Mouse (Mus musculus) ovary, adult 18-20 months (tissue): ENCODE results near the gene Pcbp4.

Source experiments
- DNase-seq: peaks from one replicate; pipeline ENCODE4 v3.0.0; 2022; ENCODE audit warnings: low spot score, mixed read lengths

The Pcbp4 gene

DNA sequence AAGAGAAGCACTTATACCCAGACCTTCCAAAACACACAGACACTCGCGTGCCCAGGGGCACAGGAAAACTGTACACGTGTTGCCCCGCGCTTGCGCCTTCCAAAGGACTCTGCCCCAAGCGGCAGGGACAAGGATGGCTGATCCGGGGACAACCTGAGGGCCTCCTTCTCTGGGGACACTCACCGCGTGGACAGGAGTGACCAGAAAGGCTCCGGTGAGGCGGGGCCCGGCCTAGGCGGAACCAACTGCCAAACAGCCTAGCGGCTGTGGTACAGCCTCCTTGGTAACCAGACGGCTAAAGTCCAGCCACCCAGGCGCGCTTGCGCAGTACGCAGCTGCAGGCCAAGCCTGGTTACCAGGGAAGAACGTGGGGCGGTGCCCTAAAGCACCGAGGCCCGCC lies 5.7 kb upstream of the Pcbp4 start, which contains the start of the genes Abhd14b and Abhd14a:
TSS of gene Abhd14b (plus strand) at position 112 of the 400 bp plus-strand sequence.
TSS of gene Abhd14a (minus strand) at position 331 of the 400 bp plus-strand sequence.
- peak; percentile 92 for DNase-seq

GRCm38 (mm10) chr9:106447951-106448350 lies 5.1 kb upstream of the Pcbp4 start:
- no peak for DNase-seq

DNA sequence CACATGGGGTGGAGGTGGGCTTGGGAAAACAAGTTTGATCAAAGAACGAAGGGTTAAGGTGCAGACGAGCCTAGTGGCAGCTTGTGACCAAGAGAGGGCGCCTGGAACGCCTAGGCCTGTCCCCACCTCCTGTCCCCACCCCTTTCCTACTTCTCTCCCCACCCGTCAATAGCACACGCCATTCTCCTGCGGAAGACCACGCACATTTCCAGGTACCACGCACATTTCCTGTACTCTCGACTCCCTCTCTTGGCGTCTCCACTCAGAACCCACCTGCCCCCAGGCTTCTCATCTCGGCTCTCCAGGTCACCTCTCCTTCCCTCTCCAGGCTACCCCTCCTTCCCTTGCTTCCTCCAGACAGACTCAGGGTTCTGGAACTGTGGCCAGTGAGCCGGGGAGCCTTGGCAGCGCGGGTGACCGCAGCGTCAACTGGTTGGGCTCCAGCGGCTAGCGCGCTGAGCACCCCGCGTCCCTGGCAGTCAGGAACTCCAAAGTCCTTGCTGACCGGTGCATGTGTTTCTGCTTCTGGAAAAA lies 4.5 kb upstream of the Pcbp4 start:
- peak; percentile 67 for DNase-seq

GRCm38 (mm10) chr9:106449947-106450346 lies 3.1 kb upstream of the Pcbp4 start:
- no peak for DNase-seq

DNA sequence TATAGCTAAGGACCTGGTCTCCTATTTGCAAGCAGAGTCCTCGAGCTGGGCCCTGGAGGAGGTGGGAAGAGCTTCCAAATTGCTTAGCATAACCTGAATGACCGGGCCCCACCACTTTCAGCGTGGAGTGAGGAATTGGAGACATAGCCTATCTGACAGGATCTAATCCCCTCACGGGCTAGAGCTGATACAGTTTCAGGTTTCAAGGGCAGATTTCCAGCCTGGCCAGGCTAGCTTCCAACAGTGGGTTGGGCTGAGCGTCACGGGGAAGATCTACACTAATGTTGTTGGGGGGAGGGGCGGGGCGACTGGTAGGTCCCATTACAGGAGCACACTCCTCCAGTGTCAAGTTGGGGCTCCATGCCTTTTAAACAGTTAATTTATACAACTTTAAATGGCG lies 2.4 kb upstream of the Pcbp4 start:
- peak; percentile 60 for DNase-seq

- DNase-seq, result no peak
Measured at GRCm38 (mm10) chr9:106451298-106451697, 1.8 kb upstream of the Pcbp4 start.

DNA sequence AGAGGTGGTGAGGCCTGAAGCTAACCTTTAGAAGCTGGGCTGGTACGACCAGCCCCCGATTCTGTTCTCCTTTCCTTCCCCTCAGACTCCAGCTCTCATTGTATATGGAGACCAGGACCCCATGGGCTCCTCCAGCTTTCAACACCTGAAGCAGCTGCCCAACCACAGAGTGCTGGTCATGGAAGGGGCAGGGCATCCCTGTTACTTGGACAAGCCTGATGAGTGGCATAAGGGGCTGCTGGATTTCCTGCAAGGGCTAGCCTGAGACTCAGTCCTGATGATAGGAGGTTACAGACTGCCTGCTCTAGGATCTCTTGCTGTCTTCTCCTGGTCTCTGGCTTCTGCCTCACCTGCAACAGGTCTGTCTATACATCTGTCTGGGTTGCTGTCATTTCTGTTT lies 1.2 kb upstream of the Pcbp4 start:
- no peak for DNase-seq

DNA sequence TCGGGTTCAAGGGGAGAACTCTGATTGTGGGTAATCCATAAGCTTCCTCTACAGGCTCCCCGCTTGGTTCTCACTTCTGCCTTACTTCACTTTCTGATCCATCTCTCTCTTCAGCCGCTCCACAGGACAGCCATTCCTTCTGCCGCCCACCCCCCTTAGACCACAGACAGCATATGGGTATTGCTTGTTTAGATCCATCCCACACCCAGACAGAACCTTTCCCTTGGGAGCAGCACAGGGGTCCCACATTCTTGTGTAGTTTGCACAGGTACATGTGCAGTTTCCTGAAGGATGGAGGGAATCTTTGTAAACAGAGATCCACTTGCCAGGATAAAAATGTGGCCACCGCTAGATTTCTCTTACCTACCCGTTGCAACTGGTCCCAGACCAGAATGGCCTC lies 740 bp upstream of the Pcbp4 start:
- DNase-seq, result no peak

DNA sequence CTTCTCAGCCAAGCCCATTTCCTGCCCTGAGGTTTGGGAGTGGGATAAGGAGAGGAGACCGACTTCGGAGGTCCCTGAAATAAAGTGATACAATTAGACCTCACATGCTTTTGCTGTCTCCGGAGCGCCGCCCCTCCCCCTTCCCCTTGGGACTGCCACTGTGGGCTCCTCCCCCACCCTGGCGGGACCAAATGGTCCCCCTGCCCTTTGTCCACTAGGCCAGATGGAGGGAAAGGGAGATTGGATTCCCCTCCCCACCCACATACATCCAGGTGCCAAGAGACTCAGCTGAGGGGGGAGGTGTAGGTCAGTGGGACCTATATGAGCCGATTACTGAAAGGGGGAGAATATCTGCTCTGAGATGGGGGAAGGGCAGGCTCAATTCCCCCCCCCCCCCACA lies 270 bp upstream of the Pcbp4 start:
- no peak for DNase-seq

DNA sequence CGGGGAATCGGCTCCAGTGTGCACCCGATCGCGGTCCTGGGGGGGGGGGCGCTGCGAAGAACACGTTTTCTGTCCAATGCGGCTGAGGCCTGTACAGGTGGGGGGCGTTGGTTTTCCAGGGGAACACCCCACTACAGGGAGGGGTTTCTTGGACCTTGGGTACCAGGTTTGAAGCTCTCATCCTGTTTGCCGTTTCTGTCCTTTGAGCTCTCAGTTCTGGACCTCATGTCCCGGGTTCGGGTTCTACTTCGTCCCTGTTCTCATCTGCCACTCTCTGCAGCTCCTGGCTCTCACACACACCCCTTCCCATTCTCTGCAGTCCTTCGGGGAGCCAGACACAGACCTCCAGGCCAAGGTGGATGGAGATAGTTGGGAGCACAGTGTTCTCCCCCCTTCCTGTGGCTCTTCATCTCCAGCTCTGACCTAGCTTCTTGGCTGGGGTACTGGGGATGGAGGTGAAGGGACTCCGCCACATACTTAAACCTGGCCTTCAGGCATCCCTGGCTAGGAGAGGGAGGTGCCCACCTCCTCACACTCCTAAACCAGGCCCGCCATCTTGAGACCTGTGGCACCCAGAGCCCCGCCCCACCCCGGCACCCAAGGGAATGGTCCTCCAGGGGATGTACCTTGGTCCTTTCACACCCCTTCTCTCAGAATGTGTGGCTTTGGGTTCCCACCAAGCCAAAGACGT lies 1.1 kb downstream of the Pcbp4 start:
- no peak for DNase-seq

- DNase-seq, result no peak
Measured at GRCm38 (mm10) chr9:106454888-106455681, 2.0 kb downstream of the Pcbp4 start.

DNA sequence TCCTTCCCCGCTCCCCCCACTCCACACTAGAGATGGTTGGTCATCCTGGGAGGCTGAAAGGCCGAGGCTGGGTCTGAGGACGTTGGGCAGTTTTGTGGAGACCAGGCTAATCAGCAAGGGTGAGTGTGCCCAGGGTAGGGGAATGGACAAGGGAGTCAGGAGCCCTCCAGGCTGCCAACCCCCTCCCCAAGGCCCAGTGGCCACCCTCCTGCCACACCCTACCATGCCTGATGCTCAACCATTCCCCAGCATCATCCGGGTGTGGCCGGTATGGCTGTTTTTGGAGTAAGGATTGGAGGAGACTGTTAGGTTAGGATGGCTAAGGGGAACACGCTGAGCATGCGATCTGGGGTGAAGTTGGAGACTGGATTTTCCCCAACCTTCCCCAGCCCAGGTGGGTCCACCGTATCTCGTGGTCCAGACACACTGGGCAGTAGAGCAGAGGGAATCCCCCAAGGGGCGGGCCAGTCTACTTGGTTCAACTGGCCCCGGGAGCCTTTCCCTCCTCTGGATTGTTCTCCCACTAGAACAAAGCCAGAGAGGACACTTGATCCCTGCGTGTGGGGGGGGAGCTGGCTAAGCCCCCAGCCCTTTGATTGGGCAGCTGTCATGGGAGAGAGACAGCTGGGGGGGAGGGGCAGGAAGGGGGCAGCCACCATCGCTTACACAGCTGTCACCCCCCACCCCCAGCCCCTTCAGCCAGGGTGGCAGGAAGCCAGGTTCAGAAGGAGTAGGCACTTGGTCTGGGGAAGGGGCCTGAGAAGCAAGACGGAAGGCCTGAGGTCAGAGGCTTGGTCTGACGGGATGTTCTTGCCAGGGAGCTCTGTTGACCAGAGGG lies 3.5 kb downstream of the Pcbp4 start:
- DNase-seq, result no peak

- DNase-seq, result no peak
Measured at GRCm38 (mm10) chr9:106457163-106457559, 4.1 kb downstream of the Pcbp4 start.

DNA sequence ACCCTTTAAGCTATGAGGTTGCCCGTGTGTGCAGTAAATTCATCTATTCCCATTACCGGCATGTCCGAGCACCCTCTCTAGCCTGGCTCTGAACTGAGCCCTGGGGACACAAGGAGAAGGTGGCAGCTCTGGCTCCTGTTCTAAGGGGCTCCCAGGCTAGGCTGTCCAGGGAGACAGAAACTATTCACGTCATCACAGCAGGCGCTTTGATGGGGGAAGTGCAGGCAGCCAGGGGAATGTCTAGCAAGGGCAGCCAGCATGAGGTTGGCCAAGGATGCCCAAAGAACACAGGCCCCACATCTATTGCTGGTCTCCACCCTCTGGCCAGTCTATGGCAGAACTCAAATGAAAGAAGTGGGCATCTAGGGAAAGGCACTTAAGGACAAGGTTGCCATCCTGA lies 4.8 kb downstream of the Pcbp4 start:
- DNase-seq, result no peak

DNA sequence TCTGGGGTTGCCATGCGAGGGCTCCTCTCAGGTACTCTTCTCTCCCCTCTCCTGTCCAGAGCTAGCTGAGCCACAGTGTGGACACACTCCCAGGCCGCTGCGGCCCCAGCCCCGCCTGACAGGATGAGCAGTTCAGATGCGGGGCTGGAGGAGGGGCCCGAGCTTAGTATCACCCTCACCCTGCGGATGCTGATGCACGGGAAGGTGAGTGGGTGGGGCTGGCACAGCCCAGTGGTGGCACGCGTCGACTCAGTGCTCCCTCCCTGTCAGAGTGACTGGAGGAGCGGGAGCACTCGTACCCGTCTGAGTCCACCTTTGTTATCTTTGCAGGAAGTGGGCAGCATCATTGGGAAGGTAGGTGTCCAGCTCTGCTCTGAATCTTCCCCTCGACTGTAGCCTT lies 6.9 kb downstream of the Pcbp4 start:
- DNase-seq, result no peak

- DNase-seq, result no peak
Measured at GRCm38 (mm10) chr9:106460401-106461025, 7.4 kb downstream of the Pcbp4 start.

DNA sequence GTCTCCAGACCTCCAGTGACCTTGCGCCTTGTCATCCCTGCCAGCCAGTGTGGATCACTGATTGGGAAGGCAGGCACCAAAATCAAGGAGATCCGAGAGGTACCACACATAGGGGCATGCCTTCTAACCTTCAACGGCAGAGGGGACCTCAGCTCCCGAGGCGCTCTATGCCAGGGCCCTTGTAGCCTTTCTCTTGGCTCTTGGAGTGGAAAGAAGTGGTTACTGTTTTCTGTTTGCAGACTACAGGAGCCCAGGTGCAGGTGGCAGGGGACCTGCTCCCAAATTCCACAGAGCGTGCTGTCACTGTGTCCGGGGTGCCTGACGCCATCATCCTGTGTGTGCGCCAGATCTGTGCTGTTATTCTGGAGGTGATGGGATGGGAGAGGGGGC lies 7.9 kb downstream of the Pcbp4 start:
- DNase-seq, result no peak

DNA sequence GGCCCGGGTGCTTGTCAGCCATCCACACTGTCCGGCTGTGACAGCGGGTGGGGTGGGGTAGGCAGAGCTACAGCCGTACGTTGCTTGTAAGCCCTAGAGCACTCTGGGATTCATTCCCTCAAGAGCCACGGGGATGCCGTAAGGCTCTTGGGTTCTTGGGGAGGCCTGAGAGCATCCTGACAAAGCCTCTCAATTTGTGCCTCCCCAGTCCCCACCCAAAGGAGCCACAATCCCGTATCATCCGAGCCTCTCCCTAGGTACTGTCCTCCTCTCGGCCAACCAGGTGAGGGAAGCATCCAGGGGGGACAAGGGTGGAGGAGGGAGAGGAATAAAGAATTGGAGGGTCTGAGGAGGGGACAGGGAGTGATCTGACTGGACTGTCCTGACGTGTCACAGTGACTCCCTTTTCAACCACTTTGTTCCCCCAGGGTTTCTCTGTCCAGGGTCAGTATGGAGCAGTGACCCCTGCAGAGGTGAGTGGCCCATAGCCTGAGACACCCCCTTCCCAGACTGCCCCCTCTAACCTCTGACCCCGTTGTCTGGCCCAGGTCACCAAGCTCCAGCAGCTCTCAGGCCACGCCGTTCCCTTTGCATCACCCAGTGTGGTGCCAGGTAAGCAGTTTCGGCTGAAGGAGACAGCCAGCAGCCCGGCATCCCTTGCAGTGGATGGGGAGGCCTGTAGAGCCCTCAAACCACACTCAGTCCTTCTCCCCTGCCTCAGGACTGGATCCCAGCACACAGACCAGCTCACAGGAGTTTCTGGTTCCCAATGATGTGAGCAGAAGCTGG lies 8.7 kb downstream of the Pcbp4 start:
- no peak for DNase-seq

DNA sequence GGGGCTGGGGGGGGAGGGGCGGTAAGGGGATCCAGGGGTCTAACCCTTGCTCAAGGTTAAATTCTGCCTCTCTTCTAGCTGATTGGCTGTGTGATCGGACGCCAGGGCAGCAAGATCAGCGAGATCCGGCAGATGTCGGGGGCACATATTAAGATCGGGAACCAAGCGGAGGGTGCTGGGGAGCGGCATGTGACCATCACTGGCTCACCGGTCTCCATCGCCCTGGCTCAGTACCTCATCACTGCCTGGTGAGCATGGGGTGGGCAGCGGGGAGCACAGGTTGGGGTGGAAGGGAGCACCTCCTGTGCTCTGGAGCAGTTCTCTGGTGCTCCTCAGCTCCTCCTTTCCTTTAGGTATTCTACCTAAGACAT lies 9.3 kb downstream of the Pcbp4 start:
- DNase-seq, result no peak

DNA sequence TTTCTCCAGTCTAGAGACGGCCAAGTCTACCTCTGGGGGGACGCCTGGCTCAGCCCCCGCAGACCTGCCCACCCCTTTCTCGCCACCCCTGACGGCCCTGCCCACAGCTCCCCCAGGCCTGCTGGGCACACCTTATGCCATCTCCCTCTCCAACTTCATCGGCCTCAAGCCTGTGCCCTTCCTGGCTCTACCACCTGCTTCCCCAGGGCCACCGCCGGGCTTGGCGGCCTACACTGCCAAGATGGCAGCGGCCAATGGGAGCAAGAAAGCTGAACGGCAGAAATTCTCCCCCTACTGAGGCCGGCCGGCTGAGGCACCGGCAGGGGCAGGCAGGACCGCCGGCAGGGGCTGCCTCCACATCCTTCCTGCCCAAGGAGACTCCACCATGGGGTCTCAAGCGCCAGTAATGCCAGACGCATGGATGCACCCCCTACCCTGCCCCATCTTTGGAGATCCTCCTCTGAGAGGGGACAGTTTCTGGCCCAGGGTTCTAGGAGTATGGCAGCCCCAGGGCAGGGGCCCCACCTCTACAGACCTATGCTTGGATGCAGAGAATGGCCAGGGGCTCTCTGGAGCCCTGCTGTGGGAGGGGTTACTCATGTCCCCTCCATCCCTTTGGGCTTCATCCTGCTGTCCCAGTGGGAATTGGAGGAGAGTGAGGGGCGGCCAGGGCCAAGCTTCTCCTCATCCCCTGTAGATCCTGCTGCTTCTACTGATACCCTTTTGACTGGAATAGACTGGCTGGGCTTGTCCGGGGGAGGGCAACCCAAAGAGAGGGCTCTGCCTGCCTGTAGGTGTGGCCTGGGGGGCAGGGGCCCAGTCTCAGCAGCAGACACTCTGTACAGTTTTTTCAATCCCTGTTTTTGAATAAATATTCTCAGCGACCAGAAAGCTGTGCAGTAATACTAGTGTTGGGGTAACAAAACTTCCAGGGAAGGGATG lies 10.3 kb downstream of the Pcbp4 start:
- no peak for DNase-seq
